Mouse (Mus musculus) bone marrow macrophage, adult 2 months (primary cell): ENCODE data around the gene Ndufa4l2.

ENCODE experiments used
- CTCF ChIP-seq: IDR thresholded peaks from 2 replicates; pipeline ENCODE4 v1.5.1; 2012; ENCODE audit warnings: low read depth, mild to moderate bottlenecking, low read length, moderate library complexity
- POLR2A ChIP-seq: IDR thresholded peaks from 2 replicates; pipeline ENCODE4 v1.6.1; 2012; ENCODE audit warnings: mild to moderate bottlenecking, low read depth, low read length, borderline replicate concordance

DNA sequence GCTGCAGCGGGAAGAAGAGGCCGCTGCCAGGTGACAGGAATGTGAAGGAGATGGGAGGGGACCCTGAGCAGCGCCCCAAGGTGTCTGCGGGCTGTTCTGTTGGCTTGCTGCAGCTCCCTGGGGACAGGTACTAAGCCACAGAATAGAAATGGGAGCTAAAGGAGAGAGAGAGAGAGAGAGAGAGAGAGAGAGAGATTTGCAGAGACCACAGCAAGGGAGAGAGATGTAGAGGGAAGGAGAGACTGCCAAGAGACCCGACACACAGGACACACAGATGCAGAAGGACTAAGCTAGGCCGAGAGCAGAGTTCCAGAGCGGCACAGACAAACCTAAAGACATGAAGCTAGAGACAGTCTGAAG lies 2.5 kb upstream of the Ndufa4l2 start:
- no peak for TF ChIP-seq POLR2A
- no peak for TF ChIP-seq CTCF
